Mouse (Mus musculus): ENCODE results near the gene Eprs. TPM values are rescaled to one million over a fixed set of nuclear protein-coding genes. Genes with fewer than 3 reads are reported as not detected.

Eprs gene
- total RNA-seq, 2 experiments from 2014 or later: 65.2 to 69.5 TPM

DNA sequence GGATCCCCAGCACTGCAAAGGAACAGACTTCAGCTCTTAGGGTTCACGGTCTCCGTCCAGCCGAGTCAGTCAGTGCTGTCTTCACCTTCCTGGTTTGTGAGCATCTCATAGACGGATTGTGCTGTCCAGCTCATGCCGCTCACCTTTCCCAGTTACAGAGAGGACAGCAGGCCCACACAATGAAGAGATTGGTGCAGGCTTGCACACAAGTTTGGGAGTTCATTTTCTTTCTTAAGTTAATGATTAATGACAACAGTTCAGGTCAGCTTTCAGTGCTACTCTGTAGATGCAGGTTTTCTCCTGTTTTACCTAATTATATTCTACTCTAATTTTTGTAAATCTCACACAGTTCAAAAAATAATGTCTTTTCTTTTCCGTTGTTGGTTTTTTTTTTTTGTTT is 7.1 kb downstream of the Eprs start:
- Histone ChIP-seq H3K27ac (no peak overlapping the region), H3K4me3 (no peak overlapping the region)
- DNase-seq (ENCODE audit: low spot score in 2 of 2): no peak
- no peak for TF ChIP-seq CTCF (conservative IDR thresholded peaks at IDR 0.05)

DNA sequence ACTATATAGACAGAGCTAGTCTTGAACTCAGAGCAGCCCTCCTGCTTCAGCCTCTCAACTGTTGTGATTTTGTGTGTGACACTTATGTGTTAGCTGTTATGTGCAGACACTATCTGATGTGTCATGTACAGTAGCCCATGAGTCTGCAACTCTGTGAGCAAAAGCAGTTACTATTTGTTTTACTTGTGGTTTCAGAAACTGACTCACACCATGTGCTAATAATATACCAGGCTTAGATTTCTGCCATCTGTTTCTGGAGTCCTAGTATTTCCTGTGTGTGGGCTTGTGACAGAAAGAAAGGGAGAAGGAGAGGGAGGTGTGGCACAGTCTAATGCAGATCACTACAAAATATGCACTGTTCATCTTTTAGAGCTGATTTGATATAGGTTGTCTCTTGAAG is 13.5 kb downstream of the Eprs start:
- Histone ChIP-seq H3K27ac (no peak overlapping the region), H3K4me3 (no peak overlapping the region)
- DNase-seq (ENCODE audit: low spot score in 2 of 2): peak in 1 of 2 experiments; percentile 58
- TF ChIP-seq CTCF (conservative IDR thresholded peaks at IDR 0.05): no peak

DNA sequence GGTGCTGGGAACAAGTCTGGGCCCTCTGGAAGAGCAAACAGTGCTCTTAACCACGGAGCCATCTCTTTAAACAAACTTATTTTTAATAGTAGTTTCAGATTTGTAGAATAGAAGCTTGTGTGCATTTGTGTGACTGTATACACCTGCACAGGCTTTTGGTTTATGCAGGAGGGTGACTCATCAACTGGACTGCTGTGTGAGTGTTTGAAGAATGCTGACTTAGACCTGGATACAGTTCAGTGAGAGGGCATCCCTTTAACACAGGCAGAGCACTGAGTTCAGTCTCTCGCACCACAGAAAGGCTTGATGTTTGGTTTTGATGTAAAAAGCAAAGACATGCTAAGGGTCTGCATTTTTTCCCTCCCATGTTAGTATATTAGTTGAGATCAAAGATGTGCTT is 14.6 kb downstream of the Eprs start:
- no peak for TF ChIP-seq CTCF (conservative IDR thresholded peaks at IDR 0.05)
- no peak for DNase-seq (ENCODE audit: low spot score in 2 of 2)
- H3K4me3 ChIP-seq: no peak overlapping the region
- no peak overlapping the region for H3K27ac ChIP-seq

DNA sequence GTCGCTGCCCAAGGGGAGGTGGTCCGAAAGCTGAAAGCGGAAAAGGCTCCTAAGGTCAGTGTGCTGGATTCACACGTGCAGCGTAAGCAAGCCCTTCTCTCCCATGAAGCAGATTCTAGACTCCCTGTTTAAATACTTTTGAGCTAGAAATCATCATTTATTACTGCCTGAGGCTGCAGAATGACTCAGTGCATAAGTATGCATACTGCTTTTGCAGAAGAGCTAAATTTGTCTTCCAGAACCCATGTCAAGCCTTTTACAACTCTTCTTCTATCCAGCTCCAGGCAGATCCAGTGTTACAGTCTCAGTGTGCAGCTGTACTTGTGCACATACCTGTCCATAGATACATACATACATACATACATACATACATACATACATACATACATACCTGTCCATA is 38.8 kb downstream of the Eprs start:
- Histone ChIP-seq H3K4me3 (no peak overlapping the region), H3K27ac (no peak overlapping the region)
- no peak for DNase-seq (ENCODE audit: low spot score in 2 of 2)
- no peak for TF ChIP-seq CTCF (conservative IDR thresholded peaks at IDR 0.05)

DNA sequence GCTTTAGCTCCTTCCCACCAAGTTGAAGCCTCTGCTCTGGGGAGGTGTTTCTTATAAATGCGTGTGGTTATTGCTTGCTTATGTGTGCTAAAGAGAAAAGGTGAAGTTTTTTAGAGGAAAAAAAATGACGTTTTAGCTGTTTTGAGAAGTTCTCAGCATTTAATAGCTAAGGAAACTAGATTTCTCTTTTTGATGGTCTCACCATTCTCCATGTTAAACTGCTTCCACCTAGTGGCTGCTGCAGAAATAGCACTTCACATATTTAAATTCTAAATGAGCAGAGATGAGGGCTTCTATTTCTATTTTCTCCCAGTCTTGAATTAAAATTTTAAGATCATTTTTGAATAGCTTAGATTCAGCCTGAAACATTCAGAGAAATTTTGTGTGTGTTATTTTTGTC is 41.2 kb downstream of the Eprs start:
- Histone ChIP-seq H3K27ac (no peak overlapping the region), H3K4me3 (no peak overlapping the region)
- TF ChIP-seq CTCF (conservative IDR thresholded peaks at IDR 0.05): peak; percentile 88
- DNase-seq (ENCODE audit: low spot score in 2 of 2): peak in 1 of 2 experiments; percentile 32

DNA sequence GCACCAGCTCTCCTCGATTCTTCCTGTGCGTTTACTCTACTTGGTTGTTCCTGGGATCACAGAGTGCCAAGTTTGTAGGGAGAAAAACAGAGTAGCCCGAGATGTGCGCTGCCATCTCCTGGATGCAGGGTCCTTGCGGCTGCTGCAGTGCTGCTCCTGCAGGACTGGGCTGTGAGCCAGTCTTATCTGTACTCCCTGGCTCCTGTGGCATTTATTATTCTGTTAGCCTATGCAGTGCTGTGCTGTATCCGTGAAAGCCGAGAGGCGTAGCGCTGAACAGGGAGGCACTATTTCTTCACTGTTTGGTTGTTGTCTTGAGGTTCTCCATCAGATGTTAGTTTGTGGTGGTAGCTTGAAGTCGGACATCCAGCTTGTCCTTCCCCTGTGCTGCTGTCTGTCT is 43.1 kb downstream of the Eprs start:
- H3K27ac ChIP-seq: no peak overlapping the region
- H3K4me3 ChIP-seq: no peak overlapping the region
- TF ChIP-seq CTCF (conservative IDR thresholded peaks at IDR 0.05): no peak
- DNase-seq (ENCODE audit: low spot score in 2 of 2): no peak

DNA sequence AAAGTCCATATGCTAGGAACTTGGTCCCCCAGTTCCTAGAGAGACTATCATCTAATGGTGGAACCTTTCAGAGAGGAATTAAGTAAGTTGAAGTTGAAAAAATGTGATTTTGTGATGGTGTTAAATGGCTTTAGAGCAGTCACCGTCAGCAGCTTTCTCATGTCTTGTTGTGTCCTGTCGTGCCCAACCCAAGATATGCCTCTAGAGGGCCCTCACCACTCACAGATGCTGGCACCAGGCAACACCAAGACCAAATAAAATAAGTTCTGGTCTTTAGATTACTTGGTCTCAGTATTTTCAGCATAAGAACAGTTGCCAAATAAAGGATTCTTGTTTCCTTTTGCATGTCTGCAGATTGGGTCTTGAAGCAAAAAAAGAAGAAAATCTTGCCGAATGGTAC is 47.0 kb downstream of the Eprs start:
- TF ChIP-seq CTCF (conservative IDR thresholded peaks at IDR 0.05): peak; percentile 74
- no peak overlapping the region for H3K4me3 ChIP-seq
- peak in 1 of 2 experiments; percentile 9 for DNase-seq (ENCODE audit: low spot score in 2 of 2)
- H3K27ac ChIP-seq: no peak overlapping the region

DNA sequence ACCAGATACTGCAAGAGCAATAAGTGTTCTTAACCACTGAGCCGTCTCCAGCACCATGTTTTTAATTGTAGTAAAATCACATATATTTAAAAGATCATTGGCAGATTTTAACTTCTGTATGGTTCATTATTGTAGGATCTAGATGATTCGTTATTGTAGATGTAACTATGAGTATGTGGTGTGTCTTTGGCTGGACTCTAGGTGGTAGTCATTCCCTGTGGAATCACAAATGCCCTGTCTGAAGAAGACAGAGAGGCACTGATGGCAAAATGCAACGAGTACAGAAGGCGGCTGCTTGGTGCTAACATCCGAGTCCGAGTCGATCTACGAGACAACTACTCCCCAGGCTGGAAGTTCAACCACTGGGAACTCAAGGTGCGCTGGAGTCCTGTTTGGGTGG is 55.2 kb downstream of the Eprs start:
- Histone ChIP-seq H3K4me3 (no peak overlapping the region), H3K27ac (no peak overlapping the region)
- no peak for DNase-seq (ENCODE audit: low spot score in 2 of 2)
- TF ChIP-seq CTCF (conservative IDR thresholded peaks at IDR 0.05): peak; percentile 65

DNA sequence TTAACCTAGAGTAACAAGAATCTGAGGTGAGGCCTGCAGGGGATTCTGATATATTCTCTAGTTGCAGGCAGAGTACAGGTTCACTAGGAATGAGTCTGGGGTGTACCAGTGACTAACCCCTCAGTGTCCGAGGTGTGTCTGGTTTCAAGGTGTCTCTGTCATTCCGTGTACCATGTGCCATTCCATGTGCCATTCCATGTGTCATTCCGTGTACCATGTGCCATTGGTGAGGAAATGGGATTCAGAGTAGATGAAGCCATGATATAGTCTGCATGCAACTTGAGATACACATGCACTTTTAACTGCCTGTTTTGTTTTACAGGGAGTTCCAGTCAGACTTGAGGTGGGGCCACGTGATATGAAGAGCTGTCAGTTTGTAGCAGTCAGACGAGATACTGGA is 57.0 kb downstream of the Eprs start:
- DNase-seq (ENCODE audit: low spot score in 2 of 2): no peak
- H3K4me3 ChIP-seq: no peak overlapping the region
- no peak for TF ChIP-seq CTCF (conservative IDR thresholded peaks at IDR 0.05)
- H3K27ac ChIP-seq: no peak overlapping the region

DNA sequence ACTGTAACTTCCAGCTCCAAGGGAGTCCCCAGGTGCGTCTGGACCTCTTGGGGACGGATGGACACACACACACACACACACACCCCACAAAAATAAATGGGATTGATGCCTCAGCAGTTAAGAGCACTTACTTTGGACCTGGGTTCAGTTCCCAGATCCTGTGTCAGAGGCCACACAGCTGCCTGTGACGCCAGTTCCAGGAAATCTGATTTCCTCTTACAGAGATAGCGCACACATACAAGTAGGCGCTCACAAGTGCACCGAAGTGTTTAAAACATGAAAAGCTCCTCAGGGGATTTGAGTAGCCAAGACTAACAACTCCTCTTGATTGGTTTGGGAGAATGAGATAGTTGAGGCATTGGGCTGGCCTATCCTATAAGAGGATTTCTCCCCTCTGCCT is 57.9 kb downstream of the Eprs start:
- Histone ChIP-seq H3K27ac (no peak overlapping the region), H3K4me3 (no peak overlapping the region)
- TF ChIP-seq CTCF (conservative IDR thresholded peaks at IDR 0.05): no peak
- no peak for DNase-seq (ENCODE audit: low spot score in 2 of 2)

DNA sequence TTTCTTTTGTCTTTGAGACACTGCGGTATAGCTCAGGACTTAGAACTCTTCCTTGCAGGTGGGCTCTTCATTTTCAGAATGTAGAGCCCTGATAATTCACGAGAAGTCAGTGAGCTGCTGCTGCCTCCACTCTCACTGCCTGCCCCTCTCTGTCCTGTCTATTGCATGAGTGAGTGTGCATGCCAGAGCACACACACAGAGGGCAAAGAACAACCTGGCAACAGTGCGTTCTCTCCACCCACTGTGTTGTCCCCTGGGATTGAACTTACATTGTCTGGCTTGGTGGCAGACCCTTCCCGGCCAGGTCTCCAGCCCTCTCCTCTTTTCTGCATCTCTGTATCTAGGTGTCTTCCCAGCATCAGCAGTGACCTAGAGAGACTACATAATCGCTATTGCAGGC is 63.7 kb downstream of the Eprs start:
- no peak for DNase-seq (ENCODE audit: low spot score in 2 of 2)
- TF ChIP-seq CTCF (conservative IDR thresholded peaks at IDR 0.05): no peak
- H3K4me3 ChIP-seq: no peak overlapping the region
- no peak overlapping the region for H3K27ac ChIP-seq

DNA sequence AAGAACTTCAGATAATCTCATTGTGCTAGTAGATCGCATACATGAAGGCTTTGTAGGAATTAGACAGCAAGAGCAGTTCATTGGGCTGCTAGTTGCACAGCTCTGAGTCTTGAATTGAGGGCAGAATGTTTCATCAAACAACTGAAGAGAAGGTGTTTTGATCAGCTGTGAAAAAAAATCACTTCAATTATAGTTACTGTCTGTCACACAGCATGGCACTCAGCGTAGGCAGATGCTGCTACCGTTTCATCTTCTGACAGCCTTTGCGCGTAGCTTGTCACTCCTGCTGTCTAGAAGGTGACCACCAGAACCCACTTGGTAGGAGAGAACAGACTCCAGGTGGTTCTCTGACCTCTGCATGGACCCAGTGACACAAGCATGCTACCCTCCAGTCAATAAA is 67.6 kb downstream of the Eprs start:
- no peak overlapping the region for H3K4me3 ChIP-seq
- no peak for DNase-seq (ENCODE audit: low spot score in 2 of 2)
- no peak overlapping the region for H3K27ac ChIP-seq
- no peak for TF ChIP-seq CTCF (conservative IDR thresholded peaks at IDR 0.05)

DNA sequence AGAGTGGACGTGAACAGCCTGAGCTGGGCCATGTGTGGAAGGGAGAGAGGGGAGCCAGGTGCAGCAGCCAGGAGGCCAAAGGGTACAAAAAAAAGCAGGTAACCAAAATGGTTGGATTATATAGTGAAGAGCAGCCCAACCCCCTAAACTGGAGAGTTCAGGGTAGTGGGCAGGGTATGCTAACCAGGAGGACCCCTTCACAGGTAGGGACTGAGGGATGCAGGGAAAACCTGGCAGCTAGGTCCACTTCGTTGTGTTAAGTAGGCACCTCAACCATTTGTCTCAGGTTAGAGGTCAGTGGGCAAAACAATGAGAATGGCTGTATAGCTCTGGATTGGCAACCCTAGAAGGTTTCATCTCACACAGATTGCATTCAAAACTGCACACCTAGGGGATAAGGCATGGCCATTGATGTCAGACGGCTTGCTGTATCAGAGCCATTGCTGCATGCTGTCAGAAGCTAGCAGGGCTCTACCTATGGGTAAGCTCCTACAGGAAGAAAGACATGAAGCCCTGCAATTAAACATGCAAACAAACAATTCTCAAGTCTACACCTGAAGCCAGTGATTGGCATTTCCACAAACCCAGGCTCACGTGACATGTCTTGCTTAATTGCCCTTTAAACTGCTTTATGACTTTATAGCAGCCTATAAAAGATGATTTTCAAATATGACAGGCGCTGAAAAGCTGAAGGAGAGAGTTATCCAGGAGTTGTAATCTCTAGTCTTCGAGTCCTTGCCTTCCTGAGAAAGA is 68.6 kb downstream of the Eprs start:
- TF ChIP-seq CTCF (conservative IDR thresholded peaks at IDR 0.05): no peak
- Histone ChIP-seq H3K27ac (no peak overlapping the region), H3K4me3 (no peak overlapping the region)
- DNase-seq (ENCODE audit: low spot score in 2 of 2): no peak

DNA sequence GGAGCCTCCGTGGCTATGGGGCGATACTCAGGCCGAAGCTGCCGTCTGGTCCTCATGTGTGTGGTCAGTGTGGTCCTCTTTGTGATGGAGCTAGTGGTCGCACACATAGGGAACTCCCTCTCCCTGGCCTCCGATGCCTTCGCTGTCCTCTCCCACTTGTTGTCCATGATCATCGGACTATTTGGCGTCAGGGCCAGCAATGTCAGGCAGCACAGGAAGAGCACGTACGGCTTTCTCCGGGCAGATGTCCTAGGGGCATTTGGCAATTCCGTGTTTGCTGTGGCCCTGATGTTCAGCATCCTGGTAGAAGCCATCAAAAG is 69.1 kb downstream of the Eprs start:
- Histone ChIP-seq H3K4me3 (no peak overlapping the region), H3K27ac (no peak overlapping the region)
- no peak for TF ChIP-seq CTCF (conservative IDR thresholded peaks at IDR 0.05)
- no peak for DNase-seq (ENCODE audit: low spot score in 2 of 2)

DNA sequence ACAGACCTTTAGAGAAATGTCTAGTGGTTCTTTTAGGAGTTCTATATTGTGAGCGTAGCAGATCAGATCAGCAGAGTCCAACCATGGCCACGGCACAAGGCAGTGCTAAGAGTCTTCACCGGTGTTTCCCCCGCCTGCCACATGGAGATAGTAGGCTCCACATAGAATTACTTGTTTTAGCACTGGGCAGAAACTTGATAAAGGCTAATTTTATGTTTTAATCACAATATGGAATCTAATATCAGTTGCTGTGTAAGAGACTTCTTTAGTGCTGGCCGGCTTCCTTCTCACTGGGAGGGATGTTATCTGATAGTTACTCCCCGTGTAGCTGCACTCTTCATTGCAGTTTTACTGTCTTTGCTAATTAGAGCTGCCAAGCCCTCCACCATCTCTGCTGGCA is 70.3 kb downstream of the Eprs start:
- no peak for TF ChIP-seq CTCF (conservative IDR thresholded peaks at IDR 0.05)
- H3K27ac ChIP-seq: no peak overlapping the region
- H3K4me3 ChIP-seq: no peak overlapping the region
- DNase-seq (ENCODE audit: low spot score in 2 of 2): no peak
